Mouse (Mus musculus) left cerebral cortex, adult 2 months (tissue): ENCODE results near the gene Hivep3. TPM values are rescaled to one million over a fixed set of nuclear protein-coding genes. Genes with fewer than 3 reads are reported as not detected.

Experiments used
- DNase-seq, 2 experiments: peaks; one replicate each; pipeline ENCODE4 v3.0.0; 2021 to 2022; ENCODE audit warnings: low spot score in 2 of 2, mixed read lengths in 1 of 2; ENCODE audit errors: extremely low spot score in 1 of 2
- H3K27ac ChIP-seq: fragments of 200-600 bp; 2 replicates; pipeline ENCODE4 v1.8.1; 2022
- H3K4me3 ChIP-seq: fragments of 200-600 bp; 2 replicates; pipeline ENCODE4 v1.8.1; 2022
- CTCF ChIP-seq: fragments of 200-600 bp; IDR thresholded peaks from 2 replicates; pipeline ENCODE4 v1.8.1; 2022; ENCODE audit warnings: antibody characterized with exemption, mild to moderate bottlenecking, moderate library complexity
- intact Hi-C: fragments of 180-260 bp; cut with DNase I; formaldehyde crosslinking; loops from one replicate; pipeline ENCODE4 v1.15.1; 2025
- total RNA-seq, 2 experiments: library from RNA; stranded (reverse); gene quantifications; 2 replicates each; pipeline ENCODE4 v1.2.3; 2021

Gene Hivep3
- total RNA-seq, 2 experiments from 2014 or later, result 65.8 to 87.4 TPM

DNA sequence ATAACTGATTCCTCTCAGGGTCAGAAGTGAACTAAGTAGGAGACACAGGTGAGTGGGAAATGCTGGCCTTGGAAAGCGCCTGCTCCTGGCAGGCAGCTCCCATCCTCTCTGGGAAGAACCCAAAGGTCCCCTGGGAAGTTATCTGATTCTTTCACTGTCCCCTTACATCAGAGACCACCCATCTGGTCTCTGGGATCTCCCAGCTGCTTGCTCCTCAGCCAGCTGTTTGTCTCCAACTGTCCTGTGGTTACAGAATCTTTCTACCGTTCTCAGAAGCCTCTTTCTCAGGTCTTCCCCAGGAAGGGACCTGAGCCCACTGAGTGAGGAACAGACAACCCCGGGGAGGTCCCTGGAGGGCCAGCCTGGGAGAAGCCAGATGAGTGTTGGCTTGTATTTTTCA lies 288.8 kb downstream of the Hivep3 start:
- Histone ChIP-seq H3K27ac (peak overlapping the region; percentile 75), H3K4me3 (no peak overlapping the region)
- no peak for DNase-seq
- TF ChIP-seq CTCF, result no peak
- intact Hi-C loops, result loop anchor here (5.0 to 10.0 kb wide), 2 partner anchors 50 to 208 kb away; no protein-coding TSS in a partner anchor

GRCm38 (mm10) chr4:120023221-120023840 lies 289.7 kb downstream of the Hivep3 start:
- H3K4me3 ChIP-seq, result no peak overlapping the region
- intact Hi-C loops, result loop anchor here (5.0 to 10.0 kb wide), 2 partner anchors 51 to 209 kb away; no protein-coding TSS in a partner anchor
- peak overlapping the region; percentile 75 for H3K27ac ChIP-seq
- TF ChIP-seq CTCF, result no peak
- no peak for DNase-seq

DNA sequence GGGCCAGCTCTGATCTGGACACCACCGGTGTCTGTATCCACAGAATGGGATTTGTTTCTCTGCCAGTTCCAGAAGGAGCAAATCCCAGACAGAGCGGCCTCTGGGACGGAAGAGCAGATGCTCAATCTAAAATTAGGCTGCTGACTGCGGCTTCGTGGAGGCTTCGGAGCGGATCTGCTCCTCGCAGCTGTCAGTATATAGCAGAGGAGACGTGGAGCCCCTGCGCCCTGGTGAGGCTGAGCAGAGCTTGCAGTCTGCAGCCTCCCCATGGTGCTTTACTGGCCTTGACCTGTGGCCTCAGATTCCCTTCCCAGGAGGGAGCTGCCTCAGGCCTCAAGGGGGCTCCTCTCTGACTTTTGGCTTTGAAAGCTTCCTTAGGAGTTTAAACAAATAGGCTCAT lies 290.5 kb downstream of the Hivep3 start:
- peak; percentile 59 to 70 for DNase-seq
- intact Hi-C loops, result loop anchor here (5.0 to 10.0 kb wide), 2 partner anchors 52 to 209 kb away; no protein-coding TSS in a partner anchor
- TF ChIP-seq CTCF, result no peak; the same call in none of the 2 replicates
- Histone ChIP-seq H3K27ac (peak overlapping the region; percentile 75), H3K4me3 (no peak overlapping the region)

DNA sequence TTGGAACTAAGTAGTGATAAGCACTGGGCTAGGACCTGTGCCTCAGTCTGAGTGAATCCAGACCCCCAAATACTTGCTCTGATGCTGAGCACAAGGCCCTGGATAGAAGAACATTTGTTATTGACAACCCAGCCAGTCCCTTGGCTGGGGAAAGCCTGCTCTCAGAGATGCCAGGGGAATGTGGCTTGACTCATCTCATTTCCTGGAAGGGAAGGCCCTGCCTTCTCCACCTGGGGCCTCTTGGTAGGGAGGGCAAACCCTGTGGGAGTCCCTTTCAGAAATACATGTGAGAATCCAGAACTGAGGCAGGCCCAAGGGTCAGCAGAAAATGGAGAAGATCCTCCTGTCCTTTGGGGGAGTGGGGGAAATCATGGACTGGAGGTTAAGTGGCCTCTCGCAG lies 294.1 kb downstream of the Hivep3 start:
- H3K27ac ChIP-seq, result no peak overlapping the region
- no peak for DNase-seq
- no peak overlapping the region for H3K4me3 ChIP-seq
- no peak for TF ChIP-seq CTCF
- intact Hi-C loops, result loop anchor here (10.0 kb wide), 1 partner anchor 213 kb away; no protein-coding TSS in a partner anchor

DNA sequence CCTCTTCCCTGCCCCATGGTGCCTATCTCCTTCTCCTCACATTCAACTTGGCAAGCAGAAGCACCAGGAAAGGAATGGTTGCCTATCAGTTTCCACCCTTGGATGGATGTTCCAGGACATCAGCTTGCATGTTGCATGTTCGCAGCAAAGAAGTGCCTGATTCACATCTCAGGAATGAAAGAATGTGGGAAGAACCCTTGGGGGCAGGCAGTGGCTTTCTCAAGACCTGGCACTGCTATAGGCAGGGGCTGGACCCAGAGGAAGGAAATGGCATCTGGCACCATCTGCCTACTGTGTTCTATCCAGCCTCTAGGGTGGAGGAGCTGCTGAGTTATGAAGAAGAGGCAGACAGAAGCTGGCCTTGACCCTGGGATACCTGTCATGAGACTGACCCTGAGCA lies 296.4 kb downstream of the Hivep3 start:
- Histone ChIP-seq H3K4me3 (no peak overlapping the region), H3K27ac (no peak overlapping the region)
- TF ChIP-seq CTCF, result no peak
- intact Hi-C loops, result loop anchor here (5.0 to 10.0 kb wide), 2 partner anchors 128 to 215 kb away; no protein-coding TSS in a partner anchor
- no peak for DNase-seq

DNA sequence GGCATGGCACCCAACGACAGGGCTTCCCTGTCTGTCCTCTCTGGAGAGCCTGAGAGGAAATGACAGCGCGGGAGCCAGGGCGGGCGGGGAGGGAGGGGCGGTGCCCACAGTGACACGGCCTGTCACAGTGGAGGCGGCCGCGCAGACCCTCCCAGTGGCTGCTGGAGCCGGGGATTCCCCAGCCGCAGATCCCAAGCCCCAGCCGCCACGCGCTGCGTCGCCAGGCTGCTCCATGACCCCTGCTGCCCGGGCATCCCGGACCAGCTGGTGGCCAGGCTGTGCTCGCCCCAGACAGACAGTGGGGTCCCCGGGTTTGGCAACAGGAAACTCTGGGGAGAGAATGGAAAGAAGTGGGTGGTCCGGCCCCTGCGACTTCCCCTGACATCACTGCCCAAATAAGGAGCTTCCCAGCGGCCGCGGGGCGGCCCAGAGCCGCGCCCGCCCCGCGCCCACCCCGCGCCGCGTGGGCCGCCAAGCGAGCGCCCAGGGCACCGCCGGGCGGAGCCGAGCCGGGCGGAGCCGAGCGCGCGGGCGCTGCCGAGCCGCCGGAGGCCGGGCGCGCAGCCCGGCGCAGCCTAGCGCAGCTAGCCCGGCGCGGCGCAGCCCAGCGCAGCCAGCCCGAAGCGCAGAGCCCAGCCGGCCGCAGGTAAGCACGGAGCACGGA lies 298.9 kb downstream of the Hivep3 start:
- Histone ChIP-seq H3K27ac (peak overlapping the region; percentile 95), H3K4me3 (peak overlapping the region; percentile 86)
- DNase-seq, result peak; percentile 67 to 73
- intact Hi-C loops, result loop anchor here (2.0 to 5.0 kb wide), 2 partner anchors 62 to 130 kb away; no protein-coding TSS in a partner anchor
- TF ChIP-seq CTCF, result no peak

GRCm38 (mm10) chr4:120032984-120033355 lies 299.4 kb downstream of the Hivep3 start:
- H3K4me3 ChIP-seq, result peak overlapping the region; percentile 86
- peak overlapping the region; percentile 95 for H3K27ac ChIP-seq
- intact Hi-C loops, result loop anchor here (2.0 to 5.0 kb wide), 2 partner anchors 62 to 131 kb away; no protein-coding TSS in a partner anchor
- TF ChIP-seq CTCF, result no peak
- peak in 1 of 2 experiments; percentile 65 for DNase-seq

DNA sequence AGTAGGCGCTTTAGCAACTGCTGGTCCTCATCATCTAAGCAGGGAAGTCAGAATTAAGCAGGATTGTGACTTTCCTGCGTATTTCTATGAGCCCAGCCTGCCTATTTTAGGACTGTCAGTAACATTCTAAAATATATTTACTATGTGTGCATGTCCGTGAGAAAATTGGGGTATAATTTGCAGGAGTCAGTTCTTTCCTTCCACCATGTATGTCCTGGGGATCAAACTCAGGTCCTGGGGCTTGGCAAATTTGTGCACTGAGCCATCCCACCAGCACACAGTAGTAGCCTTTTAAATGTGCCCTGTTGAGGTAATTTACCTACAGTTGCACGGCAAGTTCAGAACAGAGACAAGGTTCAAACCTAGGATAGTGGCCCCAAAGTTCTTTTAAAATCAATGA lies 302.7 kb downstream of the Hivep3 start:
- no peak for DNase-seq

GRCm38 (mm10) chr4:120037007-120037406 lies 303.4 kb downstream of the Hivep3 start:
- intact Hi-C loops, result loop anchor here (2.0 kb wide), 1 partner anchor 68 kb away; no protein-coding TSS in a partner anchor
- H3K4me3 ChIP-seq, result no peak overlapping the region
- no peak for TF ChIP-seq CTCF
- H3K27ac ChIP-seq, result peak overlapping the region; percentile 44
- no peak for DNase-seq

More for the DNA sequence above, 302.7 kb downstream of the Hivep3 start:
- TF ChIP-seq CTCF, result no peak
- H3K27ac ChIP-seq, result peak overlapping the region; percentile 75
- H3K4me3 ChIP-seq, result peak overlapping the region; percentile 33; the same call in 1 of the 2 replicates
- intact Hi-C loops, result loop anchor here (2.0 kb wide), 1 partner anchor 69 kb away; no protein-coding TSS in a partner anchor

- H3K4me3 ChIP-seq, result no peak overlapping the region
- intact Hi-C loops, result no loop called here
- no peak for DNase-seq
- no peak for TF ChIP-seq CTCF
- H3K27ac ChIP-seq, result no peak overlapping the region; the same call in 1 of the 2 replicates
Observed at GRCm38 (mm10) chr4:120041520-120041919, 307.9 kb downstream of the Hivep3 start.

GRCm38 (mm10) chr4:120042480-120042879 lies 308.9 kb downstream of the Hivep3 start:
- Histone ChIP-seq H3K27ac (0 out of 2 replicates have a peak overlapping the region, but pooled peaks have one; percentile 26), H3K4me3 (no peak overlapping the region)
- no peak for DNase-seq
- TF ChIP-seq CTCF, result no peak
- intact Hi-C loops, result no loop called here

- no peak overlapping the region for H3K4me3 ChIP-seq
- intact Hi-C loops, result no loop called here
- peak overlapping the region; percentile 85 for H3K27ac ChIP-seq
- no peak for DNase-seq
- TF ChIP-seq CTCF, result no peak
Observed at GRCm38 (mm10) chr4:120044612-120045011, 311.0 kb downstream of the Hivep3 start.
